Mouse (Mus musculus) cerebellum, adult 11 months (tissue): ENCODE data around the gene Tm9sf2.
"Not testable (repeated sequence)": the region's sequence is repeated elsewhere in the genome, so short reads cannot be mapped to it uniquely, and the experiment has no call there.

Experiments used
- DNase-seq: peaks from one replicate; pipeline ENCODE4 v3.0.0; 2022

The Tm9sf2 gene

GRCm38 (mm10) chr14:122101890-122102289 is 4.9 kb upstream of the Tm9sf2 start:
- not testable (repeated sequence) for DNase-seq

- peak; percentile 92 for DNase-seq
Observed at GRCm38 (mm10) chr14:122104881-122105280, 2.0 kb upstream of the Tm9sf2 start.

GRCm38 (mm10) chr14:122105391-122106285 is 1.2 kb upstream of the Tm9sf2 start:
- DNase-seq: no peak

- DNase-seq: no peak
Observed at GRCm38 (mm10) chr14:122107481-122108214, 810 bp downstream of the Tm9sf2 start.

GRCm38 (mm10) chr14:122111681-122112080 is 4.8 kb downstream of the Tm9sf2 start:
- DNase-seq: no peak

- no peak for DNase-seq
Observed at GRCm38 (mm10) chr14:122112311-122112710, 5.5 kb downstream of the Tm9sf2 start.

- no peak for DNase-seq
Observed at GRCm38 (mm10) chr14:122116200-122116599, 9.4 kb downstream of the Tm9sf2 start.

GRCm38 (mm10) chr14:122130111-122130797 is 23.4 kb downstream of the Tm9sf2 start:
- DNase-seq: no peak

GRCm38 (mm10) chr14:122131644-122132043 is 24.8 kb downstream of the Tm9sf2 start:
- DNase-seq: no peak

GRCm38 (mm10) chr14:122136368-122136928 is 29.6 kb downstream of the Tm9sf2 start:
- DNase-seq: no peak

GRCm38 (mm10) chr14:122137234-122137633 is 30.4 kb downstream of the Tm9sf2 start:
- DNase-seq: no peak

- no peak for DNase-seq
Observed at GRCm38 (mm10) chr14:122140126-122140525, 33.3 kb downstream of the Tm9sf2 start.

- no peak for DNase-seq
Observed at GRCm38 (mm10) chr14:122143585-122144269, 36.9 kb downstream of the Tm9sf2 start.

GRCm38 (mm10) chr14:122145374-122145773 is 38.5 kb downstream of the Tm9sf2 start:
- no peak for DNase-seq

- no peak for DNase-seq
Observed at GRCm38 (mm10) chr14:122150616-122151015, 43.8 kb downstream of the Tm9sf2 start.

- DNase-seq: no peak
Observed at GRCm38 (mm10) chr14:122157738-122158137, 50.9 kb downstream of the Tm9sf2 start.

- no peak for DNase-seq
Observed at GRCm38 (mm10) chr14:122160916-122161315, 54.1 kb downstream of the Tm9sf2 start.

- DNase-seq: no peak
Observed at GRCm38 (mm10) chr14:122168912-122169311, 62.1 kb downstream of the Tm9sf2 start.

- DNase-seq: no peak
Observed at GRCm38 (mm10) chr14:122170202-122170781, 63.5 kb downstream of the Tm9sf2 start.

- no peak for DNase-seq
Observed at GRCm38 (mm10) chr14:122171031-122171430, 64.2 kb downstream of the Tm9sf2 start.

GRCm38 (mm10) chr14:122176263-122176798 is 69.5 kb downstream of the Tm9sf2 start:
- DNase-seq: no peak

- DNase-seq: no peak
Observed at GRCm38 (mm10) chr14:122179262-122179661, 72.4 kb downstream of the Tm9sf2 start.
